ENCODE assay signal across 26 mouse cellular contexts in the genomic region with DNA sequence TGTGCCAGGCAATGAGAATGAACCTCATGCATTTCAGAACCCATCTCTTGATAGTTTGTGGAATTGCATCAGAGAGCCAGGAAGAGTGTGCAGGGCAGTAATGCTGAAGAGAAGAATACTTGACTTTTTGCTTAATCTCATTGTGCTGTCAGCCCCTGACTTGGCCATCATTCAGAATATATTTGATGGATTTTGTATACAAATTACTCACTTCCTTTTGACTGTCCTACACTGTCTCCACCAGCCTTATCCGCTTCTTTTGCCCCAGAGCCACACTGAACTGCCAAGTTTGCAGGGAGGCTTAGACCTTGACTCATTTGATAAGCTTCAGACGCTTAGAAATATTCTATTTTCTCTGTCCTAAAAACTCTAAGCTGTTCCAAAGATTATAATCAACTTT.
A peak's percentile ranks its signal among the peaks of the same experiment; 100 is the strongest.
DNase-seq lines count a peak whose midpoint lies in the region; ATAC-seq and TF ChIP-seq lines count a peak whose summit lies in the region.
"Had no signal": no experiment of that assay in that cellular context is flagged by ENCODE, and none has a peak within 500 bp of the region (broad histone marks: within the 10 kb centered on the region; RNA-seq: fewer than 3 reads in every experiment).

No protein-coding gene starts in this region.

- DNase-seq in adrenal gland, adult 8-10 months, result peak; percentile 5
- no peak for DNase-seq in adrenal gland, postnatal 4 days (ENCODE audit: low spot score in 2 of 2)
- no peak for DNase-seq in left cerebral cortex, adult 2 months (ENCODE audit: extremely low spot score in 1 of 2, low spot score in 2 of 2)
- no peak for DNase-seq in left cerebral cortex, postnatal 14 days (ENCODE audit: low spot score in 2 of 2)
- peak; percentile 41 for DNase-seq in Muller cell, postnatal 12 days (ENCODE audit: inconsistent ontology term)
- DNase-seq in cerebellum, postnatal 14 days, result no peak
- no peak for DNase-seq in lung, postnatal 10 days
- DNase-seq: cerebellum, adult 11 months; cerebellum, adult 9-10 months; gastrocnemius, postnatal 36 days; kidney, adult 2 months; liver, embryonic 13.5 days; lung, adult 2 months; lung, postnatal 14 days; retina, postnatal 1 day; right cerebral cortex, postnatal 14 days had no signal

- peak; percentile 79 for ATAC-seq in megakaryocyte-erythroid progenitor cell, adult 5-6 weeks (replicated peaks; ENCODE audit: low FRiP score, low TSS enrichment, poor library complexity, severe bottlenecking)
- ATAC-seq: CD4-positive, CD25-positive, alpha-beta regulatory T cell, adult 4 months; forebrain, embryonic 15.5 days; hindbrain, embryonic 16.5 days; midbrain, embryonic 16.5 days had no signal

- no peak overlapping the region for H3K4me3 ChIP-seq in left cerebral cortex, adult 2 months
- H3K4me3 ChIP-seq: embryonic facial prominence, embryonic 13.5 days; forebrain, embryonic 10.5 days; forebrain, embryonic 15.5 days; limb, embryonic 13.5 days; liver, embryonic 13.5 days; myocyte; neural tube, embryonic 12.5 days had no signal

- TF ChIP-seq CTCF in left cerebral cortex, adult 2 months (IDR thresholded peaks at IDR 0.05), result no peak

- H3K27ac ChIP-seq in left cerebral cortex, adult 2 months, result peak overlapping the region; percentile 83
- H3K27ac ChIP-seq: embryonic facial prominence, embryonic 13.5 days; forebrain, embryonic 10.5 days; forebrain, embryonic 15.5 days; limb, embryonic 13.5 days; liver, embryonic 13.5 days; neural tube, embryonic 12.5 days had no signal

- intact Hi-C loops in left cerebral cortex, adult 2 months (cut with DNase I), result loop anchor here (2.0 kb wide), 1 partner anchor 18 kb away; no protein-coding TSS in a partner anchor
- intact Hi-C loops in left cerebral cortex, postnatal 14 days (cut with DNase I), result no loop called here

Comparison
In these comparisons a context has a peak if more than half of its experiments do, and no peak if none do; other contexts are left out.
1. DNase-seq: peak in adrenal gland, adult 8-10 months (single experiment) and Muller cell, postnatal 12 days (single experiment); none in adrenal gland, postnatal 4 days (0 of 2), left cerebral cortex, adult 2 months (0 of 2), left cerebral cortex, postnatal 14 days (0 of 2), cerebellum, postnatal 14 days (0 of 2) and lung, postnatal 10 days (single experiment).